Mouse (Mus musculus) CD4-positive naive resting alpha-beta T cell, adult 57 days (primary cell): ENCODE measurements around the gene Zfp664. TPM values are rescaled to one million over a fixed set of nuclear protein-coding genes. Genes with fewer than 3 reads are reported as not detected.

ENCODE experiments used
- total RNA-seq: library from RNA; stranded (reverse); gene quantifications from one replicate; pipeline ENCODE4 v1.2.4, GENCODE M21; 2023

Gene Zfp664
- 29.4 TPM for total RNA-seq

GRCm38 (mm10) chr5:124862013-124862866 is at the start of gene Zfp664, which contains the start of gene Ccdc92:
Gene Zfp664 (plus strand): TSS chr5:124862691.
Gene Ccdc92 (minus strand): TSS chr5:124862424.

Other genes with a start within 250 kb of the Zfp664 start
- 64.8 TPM for gene Atp6v0a2, start 234.1 kb upstream of the Zfp664 start, total RNA-seq
- 0.18 TPM for gene Dnah10, start 137.6 kb upstream of the Zfp664 start, total RNA-seq
- 8.4 TPM for gene Ccdc92, start 267 bp upstream of the Zfp664 start, total RNA-seq
- gene Rflna, start 140.5 kb downstream of the Zfp664 start, total RNA-seq: not detected